Mouse (Mus musculus) spleen, adult 18-20 months (tissue): ENCODE measurements around the gene Ptprc.
A peak's percentile ranks its signal among the peaks of the same experiment; 100 is the strongest.

ENCODE experiments used
- DNase-seq, 2 experiments: peaks; one replicate each; pipeline ENCODE4 v3.0.0; 2022; ENCODE audit warnings: mixed read lengths in 2 of 2

Ptprc gene

GRCm38 (mm10) chr1:138175494-138175893 lies at the start of gene Ptprc:
Ptprc (minus strand) TSS chr1:138175708.
- no peak for DNase-seq

- DNase-seq: no peak
Observed at GRCm38 (mm10) chr1:138214736-138215458, 39.4 kb upstream of the Ptprc start.

- no peak for DNase-seq
Observed at GRCm38 (mm10) chr1:138210387-138211024, 35.0 kb upstream of the Ptprc start.

- no peak for DNase-seq
Observed at GRCm38 (mm10) chr1:138209751-138210150, 34.2 kb upstream of the Ptprc start.

- no peak for DNase-seq
Observed at GRCm38 (mm10) chr1:138206041-138206440, 30.5 kb upstream of the Ptprc start.

- peak; percentile 74 for DNase-seq
Observed at GRCm38 (mm10) chr1:138191689-138192508, 16.4 kb upstream of the Ptprc start.

- DNase-seq: no peak
Observed at GRCm38 (mm10) chr1:138188131-138188530, 12.6 kb upstream of the Ptprc start.

GRCm38 (mm10) chr1:138185904-138186303 lies 10.4 kb upstream of the Ptprc start:
- DNase-seq: no peak

GRCm38 (mm10) chr1:138180081-138180480 lies 4.6 kb upstream of the Ptprc start:
- no peak for DNase-seq

- DNase-seq: no peak
Observed at GRCm38 (mm10) chr1:138174705-138175492, 609 bp downstream of the Ptprc start.

GRCm38 (mm10) chr1:138174143-138174542 lies 1.4 kb downstream of the Ptprc start:
- no peak for DNase-seq

- no peak for DNase-seq
Observed at GRCm38 (mm10) chr1:138173669-138174068, 1.8 kb downstream of the Ptprc start.

- no peak for DNase-seq
Observed at GRCm38 (mm10) chr1:138172547-138172946, 3.0 kb downstream of the Ptprc start.

- no peak for DNase-seq
Observed at GRCm38 (mm10) chr1:138172096-138172495, 3.4 kb downstream of the Ptprc start.

GRCm38 (mm10) chr1:138166233-138166771 lies 9.2 kb downstream of the Ptprc start:
- DNase-seq: no peak

- no peak for DNase-seq
Observed at GRCm38 (mm10) chr1:138162638-138163037, 12.9 kb downstream of the Ptprc start.

- DNase-seq: no peak
Observed at GRCm38 (mm10) chr1:138158921-138159320, 16.6 kb downstream of the Ptprc start.

- DNase-seq: no peak
Observed at GRCm38 (mm10) chr1:138158236-138158635, 17.3 kb downstream of the Ptprc start.

GRCm38 (mm10) chr1:138157709-138158108 lies 17.8 kb downstream of the Ptprc start:
- no peak for DNase-seq

GRCm38 (mm10) chr1:138157008-138157407 lies 18.5 kb downstream of the Ptprc start:
- DNase-seq: no peak

GRCm38 (mm10) chr1:138154185-138154785 lies 21.2 kb downstream of the Ptprc start:
- no peak for DNase-seq

- no peak for DNase-seq
Observed at GRCm38 (mm10) chr1:138153126-138153525, 22.4 kb downstream of the Ptprc start.
